Mouse (Mus musculus) urinary bladder, postnatal 4 days (tissue): ENCODE results near the gene Serf1.
A peak's percentile ranks its signal among the peaks of the same experiment; 100 is the strongest.
"Not testable (repeated sequence)": the region's sequence is repeated elsewhere in the genome, so short reads cannot be mapped to it uniquely, and the experiment has no call there.

Experiments
- DNase-seq, 2 experiments: peaks; one replicate each; pipeline ENCODE4 v3.0.0; 2021 to 2022; ENCODE audit warnings: low spot score in 2 of 2

The Serf1 gene

DNA sequence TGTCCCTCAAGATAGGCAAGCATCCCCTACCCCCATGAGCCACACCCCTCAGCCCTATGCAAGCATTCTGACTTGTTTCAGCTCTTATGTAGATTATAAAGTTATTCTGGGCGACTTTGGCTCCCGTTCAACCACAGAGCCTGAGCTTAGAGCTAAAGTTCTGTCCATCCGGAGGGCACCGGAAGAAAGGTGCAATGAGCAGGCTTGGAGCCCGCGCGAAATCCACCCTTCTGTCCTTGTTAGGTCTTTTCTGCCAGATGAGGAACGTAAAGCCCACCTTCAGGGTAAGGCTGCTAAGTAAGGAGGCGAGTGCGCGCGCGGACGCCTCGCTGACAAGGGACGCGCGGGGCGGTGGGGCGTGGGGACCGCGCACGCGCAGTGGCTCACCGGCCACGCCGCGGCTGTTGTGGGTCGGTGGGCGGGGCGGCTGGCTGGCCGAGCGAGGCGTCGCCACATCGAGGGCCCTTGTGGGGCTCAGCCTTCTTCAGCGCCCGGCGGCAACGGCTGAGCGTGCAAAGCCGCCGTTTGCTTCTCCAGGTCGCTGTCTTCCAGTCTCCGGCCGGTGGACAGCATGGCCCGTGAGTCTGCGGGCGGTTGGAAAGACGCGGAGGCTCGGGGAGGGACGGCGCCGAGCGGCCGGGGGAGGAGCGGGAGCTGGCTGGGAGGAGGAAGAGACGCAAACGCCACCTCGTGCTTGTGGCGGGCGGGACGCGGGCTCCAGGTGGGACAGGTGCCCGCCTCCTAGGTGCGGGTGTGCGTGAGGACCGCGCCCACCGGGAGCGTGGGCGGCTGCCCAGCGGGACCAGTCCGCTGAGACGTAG is at the start of gene Serf1:
Gene Serf1 (plus strand): TSS at position 361 of the 821 bp plus-strand sequence.
- DNase-seq, result peak; percentile 80 to 83

- no peak for DNase-seq
These were observed 43.9 kb upstream of the Serf1 start for GRCm38 (mm10) chr13:100063936-100064335.

DNA sequence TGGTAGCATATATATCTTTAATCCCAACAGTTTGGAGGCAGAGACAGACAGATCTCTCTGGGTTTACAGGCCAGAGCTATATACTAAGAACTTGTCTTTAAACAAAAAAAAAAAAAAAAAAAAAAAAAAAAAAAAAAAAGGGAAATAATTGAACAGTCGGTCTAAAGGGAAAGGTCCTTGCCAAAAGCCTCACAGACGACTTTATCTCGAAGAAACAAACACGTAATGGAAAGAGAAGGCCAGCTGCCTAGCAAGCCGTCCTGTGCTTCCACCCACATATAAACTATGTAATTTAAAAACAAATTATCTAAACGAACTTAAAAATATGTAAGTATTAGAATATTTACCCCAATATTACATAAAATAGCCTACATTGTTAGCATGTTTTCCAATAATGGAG is 40.0 kb upstream of the Serf1 start:
- DNase-seq, result no peak

GRCm38 (mm10) chr13:100071473-100071872 is 36.3 kb upstream of the Serf1 start:
- DNase-seq, result no peak

GRCm38 (mm10) chr13:100098808-100099207 is 9.0 kb upstream of the Serf1 start:
- DNase-seq, result no peak

GRCm38 (mm10) chr13:100103052-100103658 is 4.7 kb upstream of the Serf1 start:
- DNase-seq, result no peak

GRCm38 (mm10) chr13:100103748-100104254 is 4.0 kb upstream of the Serf1 start, which contains the start of gene Bdp1:
Bdp1 (minus strand) TSS chr13:100104070.
- DNase-seq, result peak; percentile 89 to 95

- DNase-seq, result no peak
These were observed 4.6 kb downstream of the Serf1 start for GRCm38 (mm10) chr13:100112218-100112972.

- DNase-seq, result no peak
These were observed 16.2 kb downstream of the Serf1 start for GRCm38 (mm10) chr13:100123970-100124369.

DNA sequence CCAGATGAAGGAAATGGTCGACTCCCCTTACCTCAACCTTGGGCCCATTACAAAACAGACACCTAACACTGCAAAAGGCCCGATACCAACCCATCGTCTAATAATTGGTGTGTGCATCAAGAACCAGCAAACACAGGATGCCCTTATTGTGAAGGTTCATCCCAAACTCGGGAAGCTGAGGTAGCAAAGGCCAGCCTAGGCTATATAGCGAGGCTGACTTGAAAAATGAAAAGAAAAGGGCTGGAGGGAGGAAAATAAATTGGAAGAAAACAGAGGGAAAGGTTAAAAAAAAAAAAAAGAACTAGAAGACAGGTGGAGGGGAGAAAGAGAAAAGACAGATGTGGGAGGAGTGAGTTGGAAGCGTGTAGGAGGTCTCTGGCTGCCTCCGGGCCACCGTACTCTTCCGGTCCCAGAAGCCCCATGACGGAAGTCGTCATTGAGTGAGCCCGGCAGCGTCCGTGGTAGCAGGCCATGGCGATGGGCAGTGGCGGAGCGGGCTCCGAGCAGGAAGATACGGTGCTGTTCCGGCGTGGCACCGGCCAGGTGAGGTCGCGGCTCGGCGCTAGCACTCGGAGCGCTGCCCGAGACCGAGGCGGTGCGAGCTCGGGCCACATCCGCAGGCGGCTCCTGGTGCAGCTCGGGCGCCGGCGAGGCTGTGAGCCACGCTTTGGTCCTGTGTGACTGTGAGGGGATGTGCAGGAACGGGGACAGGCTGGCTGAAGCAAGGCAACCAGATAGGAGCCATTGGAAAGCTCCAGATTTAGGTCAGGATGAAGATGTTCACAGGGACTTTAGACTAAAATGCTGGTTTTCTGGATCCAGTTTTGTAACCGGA is 16.8 kb downstream of the Serf1 start, which contains the start of gene Smn1:
Gene Smn1 (plus strand): TSS at position 430 of the 835 bp plus-strand sequence.
- DNase-seq, result peak; percentile 84 to 89

GRCm38 (mm10) chr13:100125258-100125643 is 17.4 kb downstream of the Serf1 start:
- no peak for DNase-seq

DNA sequence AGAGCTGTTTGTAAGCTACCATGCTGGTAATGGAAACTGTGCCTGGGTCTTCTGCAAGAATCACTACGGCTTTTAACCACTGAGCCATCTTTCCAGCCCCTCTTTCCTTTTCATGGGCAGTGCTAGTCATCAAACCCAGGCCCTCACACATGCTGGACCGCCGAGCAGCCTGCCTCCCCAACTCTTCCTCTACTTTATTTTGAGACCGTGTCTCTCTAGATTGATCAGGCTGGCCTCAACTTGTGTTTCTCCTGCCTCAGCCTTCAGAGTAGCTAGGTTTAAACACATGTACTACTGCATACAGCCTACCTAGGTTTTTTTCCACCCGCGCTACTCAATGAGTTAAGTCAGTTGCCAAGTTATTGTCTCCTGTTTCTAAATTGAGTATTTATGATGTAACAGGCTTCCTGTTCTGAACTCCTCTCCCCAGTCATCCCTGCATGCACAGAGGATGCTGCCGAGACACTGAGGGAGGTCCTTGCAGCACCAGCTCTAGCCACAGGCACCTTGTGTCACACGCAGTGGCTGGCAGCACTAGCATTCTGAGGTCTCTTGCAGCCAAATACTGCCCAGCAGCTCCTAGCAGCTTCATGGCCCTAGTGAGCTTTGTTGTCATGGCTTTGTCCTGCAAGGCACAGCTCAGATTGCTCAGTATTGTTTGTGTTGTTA is 34.0 kb downstream of the Serf1 start:
- DNase-seq, result no peak

DNA sequence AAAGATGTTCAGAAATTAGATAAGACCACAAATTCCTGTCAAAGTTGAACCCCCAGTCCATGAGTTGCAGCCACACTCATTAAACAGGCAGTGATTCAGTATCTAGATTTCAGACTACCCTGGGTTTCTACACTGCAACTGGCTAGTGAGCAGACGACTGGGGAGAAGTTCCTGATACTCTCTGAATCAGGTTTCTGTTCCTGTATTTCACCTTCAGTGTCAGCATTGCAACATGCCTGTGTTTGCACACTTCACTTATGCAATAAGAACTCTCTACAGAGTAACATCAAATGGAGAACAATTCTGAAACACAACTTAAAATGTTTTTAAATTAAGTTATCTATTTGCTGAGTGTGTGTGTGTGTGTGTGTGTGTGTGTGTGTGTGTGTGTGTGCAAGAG is 44.8 kb downstream of the Serf1 start:
- no peak for DNase-seq

DNA sequence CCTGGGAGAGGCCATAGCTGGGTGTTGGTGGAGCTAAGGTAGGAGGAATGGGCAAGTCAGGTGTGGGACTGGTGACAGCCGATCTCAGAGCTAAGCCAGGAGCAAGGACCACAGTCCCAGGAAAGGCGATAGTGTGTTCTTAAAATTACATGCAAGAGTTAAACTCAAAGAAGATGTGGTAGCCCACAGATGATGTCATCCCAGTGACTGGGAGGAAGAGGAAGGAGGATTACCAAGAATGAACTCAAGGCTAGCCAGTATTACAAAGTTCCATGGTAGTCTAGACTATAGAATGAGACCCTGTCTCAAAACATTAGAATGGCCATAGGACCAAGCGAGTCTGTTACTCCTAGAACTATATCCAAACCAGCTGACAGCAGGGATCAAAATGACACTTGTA is 48.8 kb downstream of the Serf1 start:
- DNase-seq, result no peak

GRCm38 (mm10) chr13:100161171-100161870 is 53.5 kb downstream of the Serf1 start:
- DNase-seq, result not testable (repeated sequence)

GRCm38 (mm10) chr13:100162467-100162866 is 54.7 kb downstream of the Serf1 start:
- not testable (repeated sequence) for DNase-seq
